Mouse (Mus musculus) intestine, postnatal 0 days (tissue): ENCODE measurements around the gene Fcrl5. TPM values are rescaled to one million over a fixed set of nuclear protein-coding genes. Genes with fewer than 3 reads are reported as not detected.

Source experiments
- ATAC-seq: fragments of 200-750 bp; cut with Nextera tagmentation; 2 replicates; pipeline ENCODE4 v1.8.0; 2017; ENCODE audit warnings: mild to moderate bottlenecking, moderate TSS enrichment, moderate library complexity
- H3K27ac ChIP-seq: fragments of 300-500 bp; sonication (generic); 2 replicates; pipeline ENCODE4 v1.5.1; 2014; ENCODE audit warnings: mild to moderate bottlenecking, low read depth, low read length, moderate library complexity
- H3K27me3 ChIP-seq: fragments of 300-500 bp; sonication (generic); replicated peaks from 2 replicates; pipeline ENCODE4 v1.6.1; 2014; ENCODE audit warnings: low read length, mixed read lengths; ENCODE audit not compliant: control insufficient read depth, insufficient read depth
- H3K36me3 ChIP-seq: fragments of 300-500 bp; sonication (generic); 2 replicates; pipeline ENCODE4 v1.6.1; 2014; ENCODE audit warnings: mild to moderate bottlenecking, moderate library complexity; ENCODE audit not compliant: control insufficient read depth, insufficient read depth
- H3K4me1 ChIP-seq: fragments of 300-500 bp; sonication (generic); replicated peaks from 2 replicates; pipeline ENCODE4 v1.6.1; 2014; ENCODE audit warnings: antibody characterized with exemption, low read length, mixed read lengths; ENCODE audit not compliant: control insufficient read depth, insufficient read depth
- H3K4me2 ChIP-seq: fragments of 300-500 bp; sonication (generic); replicated peaks from 2 replicates; pipeline ENCODE4 v1.6.1; 2014; ENCODE audit warnings: low read depth, mild to moderate bottlenecking, moderate library complexity
- H3K4me3 ChIP-seq: fragments of 300-500 bp; sonication (generic); 2 replicates; pipeline ENCODE4 v1.5.1; 2014; ENCODE audit warnings: low read depth, low read length
- H3K9ac ChIP-seq: fragments of 300-500 bp; sonication (generic); 2 replicates; pipeline ENCODE4 v1.6.1; 2014; ENCODE audit warnings: mild to moderate bottlenecking, low read depth, low read length
- H3K9me3 ChIP-seq: fragments of 300-500 bp; sonication (generic); 2 replicates; pipeline ENCODE4 v1.6.1; 2016; ENCODE audit warnings: mixed run types; ENCODE audit not compliant: control insufficient read depth
- CTCF ChIP-seq: sonication (generic); IDR thresholded peaks from 2 replicates; pipeline ENCODE4 v1.5.1; 2016; ENCODE audit warnings: low read depth, mild to moderate bottlenecking, control low read depth, antibody characterized with exemption, moderate library complexity
- WGBS: fragments of 180-500 bp; shearing (Covaris S2); extraction: QIAGEN DNeasy Blood & Tissue Kit; methylation state at CpG from one replicate; pipeline ENCODE4 v1.1.7; 2014; 5-methylcytosine and 5-hydroxymethylcytosine counted together
- polyA plus RNA-seq: library from polyadenylated mRNA; unstranded; fragments of >200 nt; fragmentation: Nextera tagmentation; extraction: Ambion mirVana; gene quantifications from 2 replicates; pipeline ENCODE4 v1.2.1, GENCODE M21; 2015

Fcrl5 gene
- polyA plus RNA-seq, 1 experiment from 2014 or later, result not detected

GRCm38 (mm10) chr3:87510832-87511231, 75.3 kb downstream of the Fcrl5 start:
- H3K4me2 ChIP-seq, result no peak overlapping the region
- no peak overlapping the region for H3K9ac ChIP-seq
- TF ChIP-seq CTCF, result no peak
- H3K27me3 ChIP-seq, result no peaks in the 10 kb centered on the region
- no peak for ATAC-seq
- H3K36me3 ChIP-seq, result no peaks in the 10 kb centered on the region
- no peaks in the 10 kb centered on the region for H3K9me3 ChIP-seq
- H3K27ac ChIP-seq, result no peak overlapping the region
- H3K4me1 ChIP-seq, result peaks cover 31% of the 10 kb centered on the region
- H3K4me3 ChIP-seq, result no peak overlapping the region
- WGBS, result 94% methylated on average over 9 of the region's 9 CpGs

- H3K9ac ChIP-seq, result no peak overlapping the region
- no peak overlapping the region; the same call in 1 of the 2 replicates for H3K27ac ChIP-seq
- H3K36me3 ChIP-seq, result no peaks in the 10 kb centered on the region
- no peaks in the 10 kb centered on the region for H3K27me3 ChIP-seq
- no peak for TF ChIP-seq CTCF
- H3K4me2 ChIP-seq, result peak overlapping the region; percentile 30
- no peak overlapping the region for H3K4me3 ChIP-seq
- no peaks in the 10 kb centered on the region for H3K9me3 ChIP-seq
- 24% methylated on average over 16 of the region's 16 CpGs for WGBS
- H3K4me1 ChIP-seq, result peaks cover 31% of the 10 kb centered on the region
- peak; percentile 9; the same call in 1 of the 2 replicates for ATAC-seq
Measured at GRCm38 (mm10) chr3:87511971-87512765, 76.6 kb downstream of the Fcrl5 start.

GRCm38 (mm10) chr3:87515567-87516081, 80.1 kb downstream of the Fcrl5 start:
- ATAC-seq, result peak; percentile 72
- H3K9ac ChIP-seq, result no peak overlapping the region
- no peaks in the 10 kb centered on the region for H3K9me3 ChIP-seq
- H3K27me3 ChIP-seq, result no peaks in the 10 kb centered on the region
- 22% methylated on average over 13 of the region's 13 CpGs for WGBS
- TF ChIP-seq CTCF, result no peak
- H3K36me3 ChIP-seq, result no peaks in the 10 kb centered on the region
- no peak overlapping the region for H3K4me3 ChIP-seq
- H3K4me2 ChIP-seq, result peak overlapping the region; percentile 31
- H3K27ac ChIP-seq, result peak overlapping the region; percentile 79
- H3K4me1 ChIP-seq, result peaks cover 12% of the 10 kb centered on the region; the same call in 1 of the 2 replicates

GRCm38 (mm10) chr3:87518425-87518824, 82.9 kb downstream of the Fcrl5 start:
- 0 out of 2 replicates have a peak, but pooled peaks cover 4% of the 10 kb centered on the region for H3K4me1 ChIP-seq
- H3K36me3 ChIP-seq, result no peaks in the 10 kb centered on the region
- no peak overlapping the region for H3K4me2 ChIP-seq
- no peak overlapping the region for H3K27ac ChIP-seq
- no peaks in the 10 kb centered on the region for H3K9me3 ChIP-seq
- H3K27me3 ChIP-seq, result no peaks in the 10 kb centered on the region
- H3K4me3 ChIP-seq, result no peak overlapping the region
- no peak for ATAC-seq
- no peak overlapping the region for H3K9ac ChIP-seq
- TF ChIP-seq CTCF, result no peak

GRCm38 (mm10) chr3:87521126-87521525, 85.6 kb downstream of the Fcrl5 start:
- Histone ChIP-seq H3K4me2 (no peak overlapping the region), H3K4me3 (no peak overlapping the region), H3K36me3 (no peaks in the 10 kb centered on the region), H3K27me3 (no peaks in the 10 kb centered on the region), H3K4me1 (no peaks in the 10 kb centered on the region; the same call in 1 of the 2 replicates), H3K9ac (no peak overlapping the region), H3K9me3 (no peaks in the 10 kb centered on the region), H3K27ac (no peak overlapping the region)
- ATAC-seq, result no peak
- 70% methylated on average over 4 of the region's 4 CpGs for WGBS
- no peak for TF ChIP-seq CTCF

GRCm38 (mm10) chr3:87521833-87522232, 86.3 kb downstream of the Fcrl5 start:
- WGBS, result 43% methylated on average over 1 of the region's 1 CpGs
- Histone ChIP-seq H3K4me1 (no peaks in the 10 kb centered on the region; the same call in 1 of the 2 replicates), H3K27ac (no peak overlapping the region), H3K36me3 (no peaks in the 10 kb centered on the region), H3K4me2 (no peak overlapping the region), H3K9me3 (no peaks in the 10 kb centered on the region), H3K4me3 (no peak overlapping the region), H3K9ac (no peak overlapping the region), H3K27me3 (no peaks in the 10 kb centered on the region)
- TF ChIP-seq CTCF, result no peak
- no peak for ATAC-seq
